ENCODE assay signal across 19 mouse cellular contexts in genomic region chr16:95614482-95614881, GRCm38 (mm10). TPM values are rescaled to one million over a fixed set of nuclear protein-coding genes. Genes with fewer than 3 reads are reported as not detected.
DNase-seq lines count a peak whose midpoint lies in the region; ATAC-seq and TF ChIP-seq lines count a peak whose summit lies in the region.
"Had no signal": no experiment of that assay in that cellular context is flagged by ENCODE, and none has a peak within 500 bp of the region (broad histone marks: within the 10 kb centered on the region; RNA-seq: fewer than 3 reads in every experiment).

No protein-coding gene starts in this region.

- H3K27ac ChIP-seq in midbrain, embryonic 11.5 days (ENCODE audit: low read depth, low read length) = no peak overlapping the region
- H3K27ac ChIP-seq in midbrain, postnatal 0 days (ENCODE audit: low read depth, low read length) = no peak overlapping the region
- H3K27ac ChIP-seq in CH12.LX (ENCODE audit: insufficient read depth, low read depth) = no peak overlapping the region
- H3K27ac ChIP-seq: embryonic facial prominence, embryonic 13.5 days; forebrain, embryonic 13.5 days; hindbrain, embryonic 10.5 days; hindbrain, embryonic 14.5 days had no signal

- no peak overlapping the region for H3K9ac ChIP-seq in midbrain, embryonic 11.5 days (ENCODE audit: low read length)
- no peak overlapping the region for H3K9ac ChIP-seq in midbrain, postnatal 0 days (replicated peaks; ENCODE audit: low read length, poor library complexity, severe bottlenecking)
- no peak overlapping the region for H3K9ac ChIP-seq in CH12.LX (ENCODE audit: insufficient read depth, low read depth)
- H3K9ac ChIP-seq: embryonic facial prominence, embryonic 13.5 days; forebrain, embryonic 13.5 days; heart, embryonic 12.5 days; hindbrain, embryonic 14.5 days had no signal

- peak; percentile 37 for DNase-seq in midbrain, embryonic 11.5 days (ENCODE audit: low spot score, missing footprints)
- no peak for DNase-seq in midbrain, postnatal 0 days (ENCODE audit: low spot score)
- DNase-seq in CH12.LX (ENCODE audit: extremely low read depth) = peak; percentile 17
- peak; percentile 13 for DNase-seq in induced T-regulatory cell, adult 2 months (ENCODE audit: low read depth)
- peak; percentile 17 for DNase-seq in splenic B cell, adult 2 months (ENCODE audit: low read depth, low spot score)
- DNase-seq in gastrocnemius, postnatal 4 days (ENCODE audit: low spot score in 2 of 2) = no peak
- no peak for DNase-seq in ovary, postnatal 10 days (ENCODE audit: low spot score)
- DNase-seq: adrenal gland, postnatal 10 days; cerebellum, adult 11 months; cerebellum, adult 8-10 months; cerebellum, postnatal 36 days; kidney, adult 11 months had no signal

- no peak for ATAC-seq in midbrain, embryonic 11.5 days (ENCODE audit: low FRiP score)
- ATAC-seq in midbrain, postnatal 0 days (ENCODE audit: low FRiP score) = no peak
- no peak for ATAC-seq in erythroblast, adult 5-6 weeks (replicated peaks; ENCODE audit: low FRiP score, poor library complexity, severe bottlenecking)
- ATAC-seq: CD4-positive, CD25-positive, alpha-beta regulatory T cell, adult 4 months; forebrain, embryonic 13.5 days had no signal

- no peak for TF ChIP-seq POLR2A in CH12.LX (IDR thresholded peaks at IDR 0.05; ENCODE audit: low read depth, low read length)

- peak; percentile 17 for TF ChIP-seq RAD21 in CH12.LX (IDR thresholded peaks at IDR 0.05; ENCODE audit: low read depth, low read length)

- WGBS in midbrain, embryonic 11.5 days = 95% methylated on average over 2 of the region's 2 CpGs
- 99% methylated on average over 2 of the region's 2 CpGs for WGBS in midbrain, postnatal 0 days

- H3K36me3 ChIP-seq in midbrain, embryonic 11.5 days (ENCODE audit: control insufficient read depth, insufficient read depth, low read length) = no peaks in the 10 kb centered on the region
- H3K36me3 ChIP-seq in midbrain, postnatal 0 days (ENCODE audit: insufficient read depth, low read length) = no peaks in the 10 kb centered on the region
- no peaks in the 10 kb centered on the region for H3K36me3 ChIP-seq in CH12.LX (replicated peaks in 1 of 2; ENCODE audit: control insufficient read depth in 1 of 2, insufficient read depth in 1 of 2, low read length in 1 of 2)
- H3K36me3 ChIP-seq in splenic B cell, adult 2 months (ENCODE audit: control insufficient read depth, insufficient read depth, low read length, poor library complexity, severe bottlenecking) = no peaks in the 10 kb centered on the region
- H3K36me3 ChIP-seq: embryonic facial prominence, embryonic 13.5 days; heart, embryonic 12.5 days; hindbrain, embryonic 10.5 days had no signal

- dilution Hi-C loops in CH12.LX (cut with MboI; ENCODE audit: extremely low pct_ligation_motif_present, extremely low pct_unique_long_range_greater_than_20kb, low sequenced_read_pairs) = no loop called here

- in situ Hi-C loops in CH12.LX (cut with MboI; ENCODE audit: low pct_ligation_motif_present, low pct_unique_long_range_greater_than_20kb, low sequenced_read_pairs) = no loop called here

- H3K4me1 ChIP-seq in midbrain, embryonic 11.5 days (ENCODE audit: control insufficient read depth, insufficient read depth, low read length) = no peaks in the 10 kb centered on the region
- no peaks in the 10 kb centered on the region for H3K4me1 ChIP-seq in midbrain, postnatal 0 days (ENCODE audit: insufficient read depth, low read length)
- peaks cover 7 to 14% of the 10 kb centered on the region in 2 experiments for H3K4me1 ChIP-seq in CH12.LX (ENCODE audit: control insufficient read depth in 1 of 2, insufficient read depth in 2 of 2)
- H3K4me1 ChIP-seq: forebrain, embryonic 13.5 days; heart, embryonic 12.5 days had no signal

- H3K27me3 ChIP-seq in midbrain, embryonic 11.5 days (ENCODE audit: control insufficient read depth, insufficient read depth, low read length) = no peaks in the 10 kb centered on the region
- H3K27me3 ChIP-seq in midbrain, postnatal 0 days (ENCODE audit: insufficient read depth, low read length) = no peaks in the 10 kb centered on the region
- no peaks in the 10 kb centered on the region for H3K27me3 ChIP-seq in CH12.LX (replicated peaks)
- H3K27me3 ChIP-seq in splenic B cell, adult 2 months (ENCODE audit: control insufficient read depth, insufficient read depth, low read length, poor library complexity, severe bottlenecking) = no peaks in the 10 kb centered on the region
- H3K27me3 ChIP-seq: embryonic facial prominence, embryonic 13.5 days; forebrain, embryonic 13.5 days; heart, embryonic 12.5 days had no signal

- TF ChIP-seq EP300 in CH12.LX (IDR thresholded peaks at IDR 0.05; ENCODE audit: low read length) = no peak

- TF ChIP-seq CTCF in midbrain, postnatal 0 days (IDR thresholded peaks at IDR 0.05) = no peak
- TF ChIP-seq CTCF in CH12.LX (conservative IDR thresholded peaks at IDR 0.05 in 1 of 2, IDR thresholded peaks at IDR 0.05 in 1 of 2; ENCODE audit: low read depth in 2 of 2, low read length in 2 of 2) = peak in 1 of 2 experiments; percentile 42; a peak in 2 of 4 replicates

- H3K4me3 ChIP-seq in midbrain, embryonic 11.5 days (ENCODE audit: low read depth, low read length) = no peak overlapping the region
- H3K4me3 ChIP-seq in midbrain, postnatal 0 days (ENCODE audit: low read depth, low read length) = no peak overlapping the region
- H3K4me3 ChIP-seq in CH12.LX (replicated peaks in 1 of 3; ENCODE audit: low read depth in 2 of 3, low read length in 2 of 3, poor library complexity in 1 of 3) = no peak overlapping the region
- H3K4me3 ChIP-seq: embryonic facial prominence, embryonic 13.5 days; forebrain, embryonic 13.5 days; heart, embryonic 12.5 days; hindbrain, embryonic 10.5 days had no signal

- no peaks in the 10 kb centered on the region for H3K9me3 ChIP-seq in midbrain, embryonic 11.5 days (ENCODE audit: control insufficient read depth, low read length)
- no peaks in the 10 kb centered on the region for H3K9me3 ChIP-seq in midbrain, postnatal 0 days (ENCODE audit: low read length)
- H3K9me3 ChIP-seq in CH12.LX (replicated peaks; ENCODE audit: low read length) = no peaks in the 10 kb centered on the region
- H3K9me3 ChIP-seq: embryonic facial prominence, embryonic 13.5 days; forebrain, embryonic 13.5 days; heart, embryonic 12.5 days; hindbrain, embryonic 10.5 days had no signal

- H3K79me2 ChIP-seq in CH12.LX (replicated peaks; ENCODE audit: control insufficient read depth, extremely low read depth, insufficient read depth, poor library complexity, severe bottlenecking) = no peaks in the 10 kb centered on the region

- no peak overlapping the region for H3K4me2 ChIP-seq in midbrain, embryonic 11.5 days
- H3K4me2 ChIP-seq in midbrain, postnatal 0 days (ENCODE audit: low read depth, low read length, poor library complexity, severe bottlenecking) = no peak overlapping the region
- H3K4me2 ChIP-seq in CH12.LX (ENCODE audit: insufficient read depth, low read depth, poor library complexity, severe bottlenecking) = no peak overlapping the region
- H3K4me2 ChIP-seq: embryonic facial prominence, embryonic 13.5 days; forebrain, embryonic 13.5 days; heart, embryonic 12.5 days; hindbrain, embryonic 14.5 days had no signal

TF ChIP-seq in CH12.LX, 34 proteins besides CTCF, POLR2A, EP300 and RAD21:
- TF ChIP-seq ELF1 (IDR thresholded peaks at IDR 0.05; ENCODE audit: low read depth, low read length) = no peak
- peak; percentile 6; the same call in 1 of the 2 replicates for TF ChIP-seq SMC3 (IDR thresholded peaks at IDR 0.05; ENCODE audit: low read depth, low read length)
- TF ChIP-seq USF1 (IDR thresholded peaks at IDR 0.05; ENCODE audit: low read depth, low read length) = peak; percentile 57
- no peak for TF ChIP-seq E2F4 (IDR thresholded peaks at IDR 0.05; ENCODE audit: insufficient replicate concordance, low read depth, low read length)
- peak; percentile 67 for TF ChIP-seq USF2 (conservative IDR thresholded peaks at IDR 0.05; ENCODE audit: low read depth, low read length)

RNA-seq across cellular contexts. Expression of gene Erg, which starts 28.1 kb away (rescaled TPM):
- polyA plus RNA-seq in midbrain, embryonic 11.5 days (2014; fragmentation: Nextera tagmentation; extraction: Ambion mirVana) = 1.1 and 2.6 TPM in 2 replicates
- 4.8 and 5.5 TPM in 2 replicates for total RNA-seq in midbrain, postnatal 0 days (2014; rRNA removed)
- 0.89 and 0.98 TPM in 2 replicates for polyA plus RNA-seq in midbrain, postnatal 0 days (2015; fragmentation: Nextera tagmentation; extraction: Ambion mirVana)
- total RNA-seq in CH12.LX (2012; rRNA removed) (0.34 and 0.42 TPM in 2 replicates), CH12.LX (2014; rRNA removed) (0.07 and 0.11 TPM in 2 replicates)
- polyA plus RNA-seq in CH12.LX (2012; ENCODE audit: insufficient read length, low read depth) = 0.78 and 0.81 TPM in 2 replicates
- 10 to 100 TPM; 22.0 to 23.5 TPM for total RNA-seq in gastrocnemius, postnatal 4 days (2021)
- total RNA-seq in erythroblast, adult 5-6 weeks (2015; ENCODE audit: low replicate concordance) = 3.8 and 4.0 TPM in 2 replicates
- total RNA-seq in erythroblast, adult 5-6 weeks (2017; ENCODE audit: low replicate concordance) = 6.0 and 9.5 TPM in 2 replicates
- polyA plus RNA-seq: CD4-positive, CD25-positive, alpha-beta regulatory T cell, adult 4 months had no signal

Comparison
In these comparisons a context has a peak if more than half of its experiments do, and no peak if none do; other contexts are left out.
1. DNase-seq: peak in midbrain, embryonic 11.5 days (single experiment), CH12.LX (single experiment), induced T-regulatory cell, adult 2 months (single experiment) and splenic B cell, adult 2 months (single experiment); none in midbrain, postnatal 0 days (single experiment), gastrocnemius, postnatal 4 days (0 of 2) and ovary, postnatal 10 days (single experiment).